Mouse (Mus musculus) intestine, postnatal 0 days (tissue): ENCODE data around the gene Maff. TPM values are rescaled to one million over a fixed set of nuclear protein-coding genes. Genes with fewer than 3 reads are reported as not detected.

Experiments
- ATAC-seq: fragments of 200-750 bp; cut with Nextera tagmentation; 2 replicates; pipeline ENCODE4 v1.8.0; 2017; ENCODE audit warnings: mild to moderate bottlenecking, moderate TSS enrichment, moderate library complexity
- H3K27ac ChIP-seq: fragments of 300-500 bp; sonication (generic); 2 replicates; pipeline ENCODE4 v1.5.1; 2014; ENCODE audit warnings: mild to moderate bottlenecking, low read depth, low read length, moderate library complexity
- H3K27me3 ChIP-seq: fragments of 300-500 bp; sonication (generic); replicated peaks from 2 replicates; pipeline ENCODE4 v1.6.1; 2014; ENCODE audit warnings: low read length, mixed read lengths; ENCODE audit not compliant: control insufficient read depth, insufficient read depth
- H3K36me3 ChIP-seq: fragments of 300-500 bp; sonication (generic); 2 replicates; pipeline ENCODE4 v1.6.1; 2014; ENCODE audit warnings: mild to moderate bottlenecking, moderate library complexity; ENCODE audit not compliant: control insufficient read depth, insufficient read depth
- H3K4me1 ChIP-seq: fragments of 300-500 bp; sonication (generic); replicated peaks from 2 replicates; pipeline ENCODE4 v1.6.1; 2014; ENCODE audit warnings: antibody characterized with exemption, low read length, mixed read lengths; ENCODE audit not compliant: control insufficient read depth, insufficient read depth
- H3K4me2 ChIP-seq: fragments of 300-500 bp; sonication (generic); replicated peaks from 2 replicates; pipeline ENCODE4 v1.6.1; 2014; ENCODE audit warnings: low read depth, mild to moderate bottlenecking, moderate library complexity
- H3K4me3 ChIP-seq: fragments of 300-500 bp; sonication (generic); 2 replicates; pipeline ENCODE4 v1.5.1; 2014; ENCODE audit warnings: low read depth, low read length
- H3K9ac ChIP-seq: fragments of 300-500 bp; sonication (generic); 2 replicates; pipeline ENCODE4 v1.6.1; 2014; ENCODE audit warnings: mild to moderate bottlenecking, low read depth, low read length
- H3K9me3 ChIP-seq: fragments of 300-500 bp; sonication (generic); 2 replicates; pipeline ENCODE4 v1.6.1; 2016; ENCODE audit warnings: mixed run types; ENCODE audit not compliant: control insufficient read depth
- CTCF ChIP-seq: sonication (generic); IDR thresholded peaks from 2 replicates; pipeline ENCODE4 v1.5.1; 2016; ENCODE audit warnings: low read depth, mild to moderate bottlenecking, control low read depth, antibody characterized with exemption, moderate library complexity
- WGBS: fragments of 180-500 bp; shearing (Covaris S2); extraction: QIAGEN DNeasy Blood & Tissue Kit; methylation state at CpG from one replicate; pipeline ENCODE4 v1.1.7; 2014; 5-methylcytosine and 5-hydroxymethylcytosine counted together
- polyA plus RNA-seq: library from polyadenylated mRNA; unstranded; fragments of >200 nt; fragmentation: Nextera tagmentation; extraction: Ambion mirVana; gene quantifications from 2 replicates; pipeline ENCODE4 v1.2.1, GENCODE M21; 2015

The Maff gene
- polyA plus RNA-seq, 1 experiment from 2014 or later: 6.6 TPM

GRCm38 (mm10) chr15:79366402-79366801, 20.0 kb downstream of the Maff start:
- H3K27ac ChIP-seq: no peak overlapping the region
- peaks cover 18% of the 10 kb centered on the region for H3K4me1 ChIP-seq
- ATAC-seq: no peak
- no peak overlapping the region for H3K9ac ChIP-seq
- no peak overlapping the region for H3K4me2 ChIP-seq
- H3K36me3 ChIP-seq: peaks cover 73% of the 10 kb centered on the region
- H3K27me3 ChIP-seq: no peaks in the 10 kb centered on the region
- no peak for TF ChIP-seq CTCF
- H3K9me3 ChIP-seq: no peaks in the 10 kb centered on the region
- 90% methylated on average over 5 of the region's 5 CpGs for WGBS
- no peak overlapping the region for H3K4me3 ChIP-seq

- peak; percentile 90 for ATAC-seq
- Histone ChIP-seq H3K27me3 (no peaks in the 10 kb centered on the region), H3K4me1 (peaks cover 18% of the 10 kb centered on the region), H3K27ac (peak overlapping the region; percentile 88), H3K9me3 (no peaks in the 10 kb centered on the region), H3K36me3 (peaks cover 72% of the 10 kb centered on the region), H3K4me2 (peak overlapping the region; percentile 44), H3K9ac (no peak overlapping the region; the same call in 1 of the 2 replicates), H3K4me3 (no peak overlapping the region)
- TF ChIP-seq CTCF: no peak
- WGBS: 9% methylated on average over 14 of the region's 14 CpGs
Observed at GRCm38 (mm10) chr15:79368313-79368811, 21.9 kb downstream of the Maff start.

DNA sequence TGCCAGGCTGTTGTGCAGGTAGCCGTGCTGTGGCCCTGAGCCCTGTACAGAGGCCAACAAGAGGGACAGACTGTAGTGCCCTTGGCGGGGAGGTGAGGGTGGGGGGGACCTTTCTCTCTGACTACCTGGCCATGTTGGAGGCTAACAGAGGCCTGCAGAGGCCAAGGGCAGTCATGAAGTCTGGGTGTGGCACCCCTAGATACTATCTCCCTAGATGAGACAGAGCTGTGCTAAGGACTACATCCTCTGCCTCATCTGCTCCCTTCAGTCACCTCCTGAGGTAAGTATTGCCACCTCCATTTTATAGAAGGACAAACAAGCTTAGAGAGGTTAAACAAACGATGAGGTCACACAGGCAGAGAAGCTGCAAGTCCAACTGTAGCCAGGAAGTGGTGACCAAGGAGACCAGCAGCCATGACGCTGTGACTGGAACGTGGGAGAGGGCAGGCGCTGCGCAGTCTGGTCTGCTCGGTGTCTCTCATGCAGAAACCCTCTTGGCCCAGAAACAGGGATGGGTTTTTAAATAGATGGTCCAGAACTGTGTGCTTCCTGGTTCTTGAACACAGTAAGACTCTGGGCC, 22.5 kb downstream of the Maff start:
- Histone ChIP-seq H3K36me3 (peaks cover 72% of the 10 kb centered on the region), H3K9ac (peak overlapping the region; percentile 31; the same call in 1 of the 2 replicates), H3K4me3 (no peak overlapping the region), H3K4me2 (peak overlapping the region; percentile 44), H3K27ac (peak overlapping the region; percentile 88), H3K9me3 (no peaks in the 10 kb centered on the region), H3K27me3 (no peaks in the 10 kb centered on the region), H3K4me1 (peaks cover 18% of the 10 kb centered on the region)
- no peak for TF ChIP-seq CTCF
- ATAC-seq: peak; percentile 52
- 47% methylated on average over 8 of the region's 8 CpGs for WGBS

DNA sequence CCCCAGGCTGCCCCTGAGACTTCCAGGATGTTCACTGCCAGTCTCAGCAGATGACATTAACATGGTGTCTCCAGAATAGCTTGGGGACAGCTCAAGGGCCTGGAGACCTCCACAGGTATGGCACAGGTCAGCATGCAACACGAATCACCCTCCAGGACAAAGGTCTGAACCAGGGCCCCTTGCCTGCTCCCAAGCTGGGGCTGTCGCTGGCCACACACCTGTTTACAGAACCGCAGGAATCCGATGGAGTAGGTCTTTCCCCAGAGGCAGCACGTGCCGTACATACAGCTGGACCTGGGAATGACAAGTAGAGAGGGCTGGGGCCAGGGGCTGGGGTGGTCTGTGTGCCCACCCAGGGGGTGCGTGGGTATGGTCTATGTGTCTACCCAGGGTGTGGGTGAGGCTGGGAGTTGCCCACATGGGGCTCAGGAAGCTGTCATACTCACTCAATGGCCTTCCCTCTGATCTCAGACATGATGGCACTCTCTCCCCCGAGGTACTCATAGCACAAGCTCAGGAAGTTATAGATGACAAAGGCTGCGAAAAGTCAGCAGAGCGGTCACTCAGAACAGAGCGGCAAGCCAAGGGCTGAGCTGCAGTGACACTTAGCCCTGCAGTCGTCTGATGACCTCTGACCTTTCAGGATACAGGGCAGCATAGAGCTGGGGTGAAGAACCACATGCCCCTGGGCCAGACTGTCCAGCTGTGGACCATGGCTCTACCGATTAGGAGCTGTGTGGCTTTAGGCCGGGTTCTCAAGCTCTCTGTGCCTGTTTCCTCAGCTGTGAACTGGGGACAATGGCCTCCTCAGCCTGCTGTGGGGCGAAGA, 23.2 kb downstream of the Maff start:
- peak overlapping the region; percentile 31; the same call in 1 of the 2 replicates for H3K9ac ChIP-seq
- no peaks in the 10 kb centered on the region for H3K27me3 ChIP-seq
- TF ChIP-seq CTCF: no peak
- H3K4me3 ChIP-seq: no peak overlapping the region
- H3K4me2 ChIP-seq: peak overlapping the region; percentile 44; the same call in 1 of the 2 replicates
- H3K27ac ChIP-seq: peak overlapping the region; percentile 88
- peaks cover 73% of the 10 kb centered on the region for H3K36me3 ChIP-seq
- 50% methylated on average over 15 of the region's 15 CpGs for WGBS
- peaks cover 18% of the 10 kb centered on the region for H3K4me1 ChIP-seq
- no peak for ATAC-seq
- no peaks in the 10 kb centered on the region for H3K9me3 ChIP-seq

- WGBS: 65% methylated on average over 7 of the region's 7 CpGs
- ATAC-seq: no peak
- Histone ChIP-seq H3K36me3 (peaks cover 67% of the 10 kb centered on the region), H3K27me3 (no peaks in the 10 kb centered on the region), H3K4me3 (no peak overlapping the region), H3K4me2 (0 out of 2 replicates have a peak overlapping the region, but pooled peaks have one; percentile 2), H3K9ac (no peak overlapping the region), H3K4me1 (peaks cover 18% of the 10 kb centered on the region), H3K9me3 (no peaks in the 10 kb centered on the region), H3K27ac (peak overlapping the region; percentile 88; the same call in 1 of the 2 replicates)
- TF ChIP-seq CTCF: no peak
Observed at GRCm38 (mm10) chr15:79370281-79370843, 23.9 kb downstream of the Maff start.

GRCm38 (mm10) chr15:79374760-79375159, 28.3 kb downstream of the Maff start:
- Histone ChIP-seq H3K4me3 (no peak overlapping the region), H3K9me3 (no peaks in the 10 kb centered on the region), H3K4me2 (no peak overlapping the region), H3K4me1 (no peaks in the 10 kb centered on the region; the same call in 1 of the 2 replicates), H3K9ac (no peak overlapping the region), H3K27me3 (no peaks in the 10 kb centered on the region), H3K27ac (no peak overlapping the region), H3K36me3 (peaks cover 60% of the 10 kb centered on the region)
- ATAC-seq: no peak
- no peak for TF ChIP-seq CTCF
- 52% methylated on average over 3 of the region's 3 CpGs for WGBS
